Mouse (Mus musculus) testis, adult 2 months (tissue): ENCODE data around the gene Myrfl. TPM values are rescaled to one million over a fixed set of nuclear protein-coding genes. Genes with fewer than 3 reads are reported as not detected.

Source experiments
- H3K27ac ChIP-seq: fragments of 200-500 bp; 2 replicates; pipeline ENCODE4 v1.5.1; 2012; ENCODE audit warnings: low read depth, low read length; ENCODE audit not compliant: control insufficient read depth, insufficient read depth
- H3K27me3 ChIP-seq: fragments of 200-500 bp; 2 replicates; pipeline ENCODE4 v1.6.1; 2012; ENCODE audit warnings: mild to moderate bottlenecking, low read length, moderate library complexity; ENCODE audit not compliant: control insufficient read depth, insufficient read depth
- H3K36me3 ChIP-seq: fragments of 200-500 bp; 2 replicates; pipeline ENCODE4 v1.6.1; 2012; ENCODE audit warnings: mild to moderate bottlenecking, low read length; ENCODE audit not compliant: control insufficient read depth, insufficient read depth
- H3K4me1 ChIP-seq: fragments of 200-500 bp; 2 replicates; pipeline ENCODE4 v1.6.1; 2012; ENCODE audit warnings: low read length; ENCODE audit not compliant: control insufficient read depth, insufficient read depth
- H3K4me3 ChIP-seq: fragments of 200-500 bp; 2 replicates; pipeline ENCODE4 v1.5.1; 2012; ENCODE audit warnings: low read depth, mild to moderate bottlenecking, low read length, moderate library complexity, mixed read lengths; ENCODE audit not compliant: control insufficient read depth
- CTCF ChIP-seq: fragments of 200-500 bp; IDR thresholded peaks from 2 replicates; pipeline ENCODE4 v1.5.1; 2012; ENCODE audit warnings: low read depth, mild to moderate bottlenecking, inconsistent platforms, low read length, moderate library complexity; ENCODE audit not compliant: control insufficient read depth, insufficient read depth, insufficient replicate concordance
- POLR2A ChIP-seq: fragments of 200-500 bp; IDR thresholded peaks from 2 replicates; pipeline ENCODE4 v1.6.1; 2012; ENCODE audit warnings: low read depth, mild to moderate bottlenecking, inconsistent platforms, low read length, moderate library complexity; ENCODE audit not compliant: control insufficient read depth
- polyA plus RNA-seq: library from polyadenylated mRNA; depleted of rRNA; stranded (reverse); fragments of >200 nt; gene quantifications from 2 replicates; pipeline ENCODE4 v1.2.3, GENCODE M21; 2012

Myrfl gene
- polyA plus RNA-seq, 1 experiment, result 0.09 TPM

- TF ChIP-seq POLR2A, result no peak
- no peak for TF ChIP-seq CTCF
- H3K27ac ChIP-seq, result no peak overlapping the region
- H3K4me1 ChIP-seq, result no peaks in the 10 kb centered on the region; the same call in 1 of the 2 replicates
- H3K4me3 ChIP-seq, result no peak overlapping the region
- H3K36me3 ChIP-seq, result no peaks in the 10 kb centered on the region
- no peaks in the 10 kb centered on the region for H3K27me3 ChIP-seq
Measured at GRCm38 (mm10) chr10:116813150-116813549, 83.6 kb downstream of the Myrfl start.

- Histone ChIP-seq H3K27me3 (no peaks in the 10 kb centered on the region), H3K36me3 (no peaks in the 10 kb centered on the region), H3K4me1 (no peaks in the 10 kb centered on the region; the same call in 1 of the 2 replicates), H3K27ac (no peak overlapping the region), H3K4me3 (no peak overlapping the region)
- no peak for TF ChIP-seq CTCF
- TF ChIP-seq POLR2A, result no peak
Measured at GRCm38 (mm10) chr10:116810738-116811137, 86.0 kb downstream of the Myrfl start.

- H3K4me1 ChIP-seq, result no peaks in the 10 kb centered on the region; the same call in 1 of the 2 replicates
- no peak overlapping the region for H3K4me3 ChIP-seq
- no peak overlapping the region for H3K27ac ChIP-seq
- no peaks in the 10 kb centered on the region for H3K36me3 ChIP-seq
- H3K27me3 ChIP-seq, result no peaks in the 10 kb centered on the region
- TF ChIP-seq CTCF, result no peak
- TF ChIP-seq POLR2A, result no peak
Measured at GRCm38 (mm10) chr10:116809383-116809782, 87.3 kb downstream of the Myrfl start.

- no peak overlapping the region for H3K4me3 ChIP-seq
- no peaks in the 10 kb centered on the region for H3K27me3 ChIP-seq
- H3K36me3 ChIP-seq, result no peaks in the 10 kb centered on the region
- H3K27ac ChIP-seq, result no peak overlapping the region
- TF ChIP-seq CTCF (no peak), POLR2A (no peak)
- no peaks in the 10 kb centered on the region; the same call in 1 of the 2 replicates for H3K4me1 ChIP-seq
Measured at GRCm38 (mm10) chr10:116808556-116809353, 88.0 kb downstream of the Myrfl start.

- H3K27ac ChIP-seq, result no peak overlapping the region
- no peak overlapping the region for H3K4me3 ChIP-seq
- H3K27me3 ChIP-seq, result no peaks in the 10 kb centered on the region
- H3K4me1 ChIP-seq, result no peaks in the 10 kb centered on the region
- no peaks in the 10 kb centered on the region for H3K36me3 ChIP-seq
- TF ChIP-seq CTCF, result no peak
- no peak for TF ChIP-seq POLR2A
Measured at GRCm38 (mm10) chr10:116802178-116802794, 94.4 kb downstream of the Myrfl start.

GRCm38 (mm10) chr10:116801281-116801680, 95.4 kb downstream of the Myrfl start:
- no peaks in the 10 kb centered on the region for H3K4me1 ChIP-seq
- TF ChIP-seq POLR2A (no peak), CTCF (no peak)
- no peak overlapping the region for H3K27ac ChIP-seq
- no peaks in the 10 kb centered on the region for H3K27me3 ChIP-seq
- no peaks in the 10 kb centered on the region for H3K36me3 ChIP-seq
- H3K4me3 ChIP-seq, result no peak overlapping the region

GRCm38 (mm10) chr10:116796066-116796465, 100.7 kb downstream of the Myrfl start:
- no peak overlapping the region for H3K27ac ChIP-seq
- no peaks in the 10 kb centered on the region for H3K27me3 ChIP-seq
- H3K4me3 ChIP-seq, result no peak overlapping the region
- no peaks in the 10 kb centered on the region for H3K36me3 ChIP-seq
- H3K4me1 ChIP-seq, result no peaks in the 10 kb centered on the region
- TF ChIP-seq POLR2A (no peak), CTCF (no peak)

- Histone ChIP-seq H3K27ac (no peak overlapping the region), H3K4me3 (no peak overlapping the region), H3K36me3 (no peaks in the 10 kb centered on the region)
Measured at GRCm38 (mm10) chr10:116789096-116789495, 107.6 kb downstream of the Myrfl start.

More at GRCm38 (mm10) chr10:116789096-116789495, 107.6 kb downstream of the Myrfl start:
- no peaks in the 10 kb centered on the region for H3K27me3 ChIP-seq
- no peaks in the 10 kb centered on the region for H3K4me1 ChIP-seq
- TF ChIP-seq CTCF (peak; percentile 10; the same call in 1 of the 2 replicates), POLR2A (no peak)
